Mouse (Mus musculus) CD4-positive, CD25-positive, alpha-beta regulatory T cell, adult 4 months (primary cell): ENCODE results near the gene Zfp819. TPM values are rescaled to one million over a fixed set of nuclear protein-coding genes. Genes with fewer than 3 reads are reported as not detected.
A peak's percentile ranks its signal among the peaks of the same experiment; 100 is the strongest.

ENCODE experiments used
- ATAC-seq: one replicate; pipeline ENCODE4 v1.8.0; 2017
- polyA plus RNA-seq, 2 experiments: library from polyadenylated mRNA; unstranded; fragments of 100-300 nt; shearing (Covaris generic); gene quantifications; one replicate each; pipeline ENCODE4 v1.2.1; 2017

Gene Zfp819
- not detected for polyA plus RNA-seq

DNA sequence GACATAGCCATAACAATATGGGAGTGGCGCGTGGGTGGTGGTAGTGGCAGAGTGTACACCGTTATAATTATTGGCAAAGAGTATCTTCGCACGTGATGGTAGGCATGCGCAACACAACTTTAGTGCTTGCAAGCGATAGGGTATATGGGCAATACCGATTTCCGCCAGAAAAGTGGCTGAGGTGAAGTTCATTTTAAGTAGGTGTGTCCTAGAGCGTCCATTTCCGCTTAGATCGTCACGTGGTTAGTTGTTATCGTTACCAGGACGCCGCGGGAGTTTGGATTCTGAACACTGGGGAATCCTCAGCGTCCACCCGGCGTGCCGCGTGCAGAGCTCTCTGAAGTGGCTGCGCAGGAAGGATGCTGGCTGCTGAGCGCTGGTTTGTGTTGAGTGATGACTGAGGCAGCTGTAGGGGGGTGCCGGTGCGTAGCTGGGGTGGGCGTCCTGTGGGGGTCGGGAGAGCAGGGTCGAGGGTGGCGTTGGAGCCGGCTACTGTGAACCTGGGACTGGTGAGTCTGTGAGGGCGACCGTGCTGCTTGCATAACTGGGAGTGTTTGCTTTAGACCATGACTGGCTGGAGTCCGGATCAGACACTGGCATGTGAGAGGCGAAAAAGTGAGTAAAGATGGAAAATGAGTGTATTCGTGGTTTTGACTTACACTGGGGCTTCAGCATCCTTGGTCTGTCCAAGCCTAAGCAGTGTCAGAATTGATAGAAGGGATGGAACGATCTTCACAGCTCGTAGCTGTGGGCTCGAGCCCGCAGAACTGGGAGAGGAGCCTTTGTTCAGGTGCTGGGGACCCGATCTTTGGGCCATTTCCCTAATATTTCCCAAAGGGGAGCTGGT is at the start of gene Zfp819:
Gene Zfp819 (plus strand): TSS at position 274 of the 847 bp plus-strand sequence.
- ATAC-seq, result peak; percentile 64

DNA sequence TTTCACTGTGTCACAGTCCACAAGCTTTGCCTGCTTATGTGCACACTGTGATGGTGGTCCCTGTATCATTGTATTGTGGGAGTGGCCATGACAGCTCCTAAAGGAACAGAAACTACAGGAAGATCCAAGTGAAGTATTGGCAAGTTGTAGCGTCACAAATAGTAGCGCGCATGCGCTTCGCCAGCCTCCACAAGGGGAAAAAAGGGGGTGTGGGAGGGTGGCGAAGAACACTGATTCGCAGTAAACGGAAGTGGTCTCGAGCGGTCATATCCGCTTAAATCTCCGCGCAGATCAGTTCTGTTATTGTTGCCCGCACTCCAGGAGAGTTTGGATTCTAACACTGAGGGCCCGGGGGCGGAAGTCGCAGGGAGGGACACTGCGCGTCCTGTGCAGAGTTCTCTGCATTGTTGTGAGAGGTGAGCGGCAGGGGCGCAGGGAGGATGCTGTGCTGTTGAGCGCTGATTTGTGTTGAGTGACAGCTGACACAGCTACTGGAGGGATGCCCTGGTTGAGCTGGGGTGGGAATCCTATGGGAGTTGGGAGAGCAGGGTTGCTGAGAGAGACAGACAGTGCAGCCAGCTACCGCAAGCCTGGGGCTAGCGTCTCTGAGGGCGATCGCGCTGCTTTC is 44.8 kb upstream of the Zfp819 start, which contains the start of gene Zfp658:
Gene Zfp658 (plus strand): TSS at position 251 of the 628 bp plus-strand sequence.
- peak; percentile 96 for ATAC-seq

DNA sequence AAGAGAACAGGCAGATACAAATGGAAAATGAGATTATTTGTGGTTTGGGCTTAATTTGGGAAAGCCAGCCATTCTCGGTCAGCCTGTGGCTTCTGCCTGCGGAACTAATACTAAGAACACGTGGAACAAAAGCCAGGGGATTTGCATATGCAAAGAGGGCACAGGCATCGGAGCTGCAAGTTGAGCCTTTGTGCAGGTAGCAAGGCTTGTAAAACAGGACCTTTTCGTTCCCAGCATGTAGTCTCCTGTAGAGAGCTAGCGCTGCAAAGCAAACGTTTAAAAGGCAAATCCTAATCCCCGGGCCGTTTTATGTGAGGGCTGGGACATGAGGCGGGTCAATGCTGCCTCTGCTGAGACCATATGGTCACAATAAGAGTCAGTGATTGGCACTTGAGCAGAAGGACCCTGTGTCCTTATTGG is 44.3 kb upstream of the Zfp819 start:
- peak; percentile 16 for ATAC-seq

DNA sequence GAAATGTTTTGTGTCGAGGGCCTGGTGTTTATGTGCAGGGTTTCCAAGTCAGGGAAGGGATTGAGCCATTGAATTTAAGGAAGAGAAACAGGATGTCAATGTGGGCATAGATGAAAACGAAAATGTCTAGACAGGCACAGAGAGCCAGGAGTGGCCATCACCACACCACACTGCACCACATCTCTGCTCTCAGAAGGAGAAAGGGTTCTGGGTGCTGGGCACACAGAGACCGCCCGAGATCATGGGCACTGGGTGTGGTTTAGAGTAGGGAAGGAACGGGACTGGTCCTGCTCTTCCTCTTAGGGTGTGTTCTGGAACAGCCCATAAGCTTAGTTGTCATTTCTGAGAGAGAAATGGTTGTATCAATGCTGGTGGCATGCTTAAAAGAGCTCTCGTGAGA is 43.7 kb upstream of the Zfp819 start:
- ATAC-seq, result no peak

DNA sequence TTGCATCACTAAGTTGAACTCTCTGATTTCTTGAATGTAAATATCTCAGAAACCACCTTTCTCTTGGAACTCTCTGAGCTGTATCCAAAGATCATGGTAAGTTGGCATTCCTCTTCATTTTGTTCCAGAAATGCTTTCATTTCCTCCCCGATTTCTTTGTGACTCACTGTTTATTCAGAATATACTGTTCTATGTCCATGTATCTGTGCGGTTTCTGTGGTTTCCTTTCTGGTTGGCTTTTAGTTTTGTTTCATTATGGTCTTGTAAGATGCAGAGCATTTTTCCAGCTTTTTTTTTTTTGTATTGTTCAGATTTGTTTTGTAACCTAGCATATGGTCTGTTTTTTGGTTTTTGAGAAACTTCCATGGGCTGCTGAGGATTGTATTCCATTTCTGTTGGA is 35.8 kb upstream of the Zfp819 start:
- ATAC-seq, result no peak

- peak; percentile 97 for ATAC-seq
These were observed 27.4 kb upstream of the Zfp819 start, which contains the start of gene Zfp719 for GRCm38 (mm10) chr7:43579440-43580171. TSS of gene Zfp719 (plus strand) at chr7:43579610.

- no peak for ATAC-seq
These were observed 26.4 kb upstream of the Zfp819 start for GRCm38 (mm10) chr7:43580526-43580925.

- no peak for ATAC-seq
These were observed 22.2 kb upstream of the Zfp819 start for GRCm38 (mm10) chr7:43584790-43585189.

- ATAC-seq, result no peak
These were observed 5.1 kb upstream of the Zfp819 start for GRCm38 (mm10) chr7:43601884-43602283.

DNA sequence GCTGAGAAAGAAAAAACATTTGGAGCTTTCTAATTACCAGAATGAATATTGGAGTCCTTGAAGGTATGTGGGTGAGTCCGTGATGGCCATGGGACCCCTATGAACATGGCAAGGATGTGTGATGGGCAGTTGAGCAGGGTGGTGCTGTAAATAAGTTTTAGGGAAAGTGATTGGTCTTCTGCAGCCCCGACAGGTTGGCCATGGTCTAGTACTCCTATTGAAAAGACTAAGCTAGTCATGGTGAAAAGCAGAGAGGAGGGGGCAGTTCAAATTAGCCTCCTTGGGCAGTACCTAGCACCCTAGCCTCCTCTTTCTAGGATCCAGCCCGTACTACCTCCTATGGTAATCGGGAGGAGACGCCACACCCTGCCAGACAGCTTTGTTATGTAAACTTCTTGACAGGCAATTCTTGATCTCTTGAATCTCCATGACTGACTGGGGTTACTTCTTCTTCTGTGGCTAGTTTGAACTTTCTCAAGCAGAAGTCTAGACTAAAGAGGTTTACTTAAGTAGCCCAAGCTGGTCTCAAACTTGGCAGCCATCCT is 846 bp downstream of the Zfp819 start:
- no peak for ATAC-seq

- ATAC-seq, result no peak
These were observed 1.4 kb downstream of the Zfp819 start for GRCm38 (mm10) chr7:43608316-43608824.

GRCm38 (mm10) chr7:43613816-43614551 is 7.0 kb downstream of the Zfp819 start:
- ATAC-seq, result no peak

- ATAC-seq, result no peak
These were observed 16.0 kb downstream of the Zfp819 start for GRCm38 (mm10) chr7:43622927-43623326.

DNA sequence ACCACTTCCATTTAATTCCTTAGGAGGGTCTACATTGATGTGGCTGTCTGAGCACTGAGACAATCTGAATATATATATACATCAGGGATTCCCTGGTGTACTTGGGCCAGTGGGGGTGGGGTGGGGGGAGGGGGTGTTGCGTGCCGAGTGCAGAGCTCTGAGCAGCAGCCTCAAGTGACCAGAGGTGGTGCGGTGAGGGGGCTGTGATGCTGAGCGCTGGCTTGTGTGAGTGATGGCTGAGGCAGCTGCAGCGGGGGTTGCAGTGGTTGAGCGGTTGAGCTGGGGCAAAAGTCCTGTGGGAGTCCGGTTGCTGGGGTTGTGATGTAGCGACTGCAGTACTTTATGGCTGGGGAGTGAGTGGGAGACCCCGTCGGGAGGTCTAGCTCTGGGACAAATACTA is 16.9 kb downstream of the Zfp819 start:
- no peak for ATAC-seq

- no peak for ATAC-seq
These were observed 18.1 kb downstream of the Zfp819 start for GRCm38 (mm10) chr7:43625065-43625464.

- no peak for ATAC-seq
These were observed 18.9 kb downstream of the Zfp819 start for GRCm38 (mm10) chr7:43625794-43626422.

DNA sequence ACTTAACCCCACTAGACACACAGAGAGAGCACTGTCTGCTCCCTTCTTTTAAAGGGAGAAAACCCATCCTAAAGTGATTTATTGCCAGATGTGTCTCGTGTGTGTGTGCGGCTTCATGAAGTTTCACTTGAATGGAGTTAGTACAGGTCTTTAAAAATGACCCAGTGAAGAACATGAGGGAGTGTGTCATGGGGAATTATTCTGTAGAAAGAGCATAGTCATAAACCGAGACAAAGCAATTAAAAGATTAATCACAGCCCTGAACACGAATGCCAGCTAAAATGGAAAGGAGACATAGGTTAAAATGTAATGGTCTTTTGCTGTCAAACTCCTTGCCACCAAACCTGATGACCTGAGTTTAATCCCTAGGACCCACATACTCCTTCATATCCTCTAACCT is 27.0 kb downstream of the Zfp819 start:
- no peak for ATAC-seq

GRCm38 (mm10) chr7:43634500-43634899 is 27.5 kb downstream of the Zfp819 start, which contains the start of gene Ceacam18:
TSS of gene Ceacam18 (plus strand) at chr7:43634707.
- no peak for ATAC-seq

DNA sequence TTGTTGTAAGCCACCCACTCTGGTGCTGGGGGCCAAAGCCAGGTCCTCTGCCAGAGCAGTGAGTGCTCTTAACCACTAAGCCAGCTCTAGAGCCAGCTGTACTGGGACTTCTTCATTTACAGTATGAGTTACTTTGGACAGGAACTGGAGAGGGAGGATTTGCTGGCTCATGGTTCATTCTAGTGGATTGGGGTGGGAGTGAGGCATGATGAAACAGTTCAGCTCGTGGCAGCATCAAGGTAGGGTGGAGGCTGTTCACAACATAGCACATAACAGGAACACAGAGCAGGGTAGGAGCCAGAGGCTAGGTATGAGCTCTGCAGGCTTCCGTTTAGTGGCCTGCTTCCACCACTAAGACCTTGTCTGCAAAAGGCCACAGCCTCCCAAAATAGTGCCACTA is 29.2 kb downstream of the Zfp819 start:
- no peak for ATAC-seq

GRCm38 (mm10) chr7:43637118-43637517 is 30.1 kb downstream of the Zfp819 start:
- ATAC-seq, result no peak

DNA sequence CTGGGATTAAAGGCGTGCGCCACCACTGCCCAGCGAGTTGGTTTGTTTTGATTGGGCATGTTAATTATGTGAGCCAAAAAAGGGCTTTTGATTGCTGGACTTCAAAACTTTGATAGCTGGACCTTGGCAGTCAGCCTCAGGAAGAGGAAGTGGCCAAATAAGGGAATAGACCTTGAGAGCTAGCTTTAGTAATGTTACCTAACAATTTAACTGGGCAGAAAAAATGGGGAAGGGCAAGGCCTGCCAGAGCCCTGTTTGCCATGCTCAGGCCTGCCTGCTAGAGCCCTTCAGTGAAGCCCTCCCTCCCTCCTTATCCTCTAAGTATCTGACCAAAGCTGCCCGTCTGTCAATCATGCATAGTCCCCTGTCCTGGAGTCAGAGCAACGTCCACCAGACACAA is 35.6 kb downstream of the Zfp819 start:
- ATAC-seq, result no peak
